Mouse (Mus musculus) liver (tissue): ENCODE results near the gene Wfs1.
"Not testable (repeated sequence)": the region's sequence is repeated elsewhere in the genome, so short reads cannot be mapped to it uniquely, and the experiment has no call there.

Experiments
- DNase-seq: peaks from one replicate; pipeline ENCODE4 v3.0.0-alpha.2; 2020; ENCODE audit warnings: mixed read lengths

The Wfs1 gene

DNA sequence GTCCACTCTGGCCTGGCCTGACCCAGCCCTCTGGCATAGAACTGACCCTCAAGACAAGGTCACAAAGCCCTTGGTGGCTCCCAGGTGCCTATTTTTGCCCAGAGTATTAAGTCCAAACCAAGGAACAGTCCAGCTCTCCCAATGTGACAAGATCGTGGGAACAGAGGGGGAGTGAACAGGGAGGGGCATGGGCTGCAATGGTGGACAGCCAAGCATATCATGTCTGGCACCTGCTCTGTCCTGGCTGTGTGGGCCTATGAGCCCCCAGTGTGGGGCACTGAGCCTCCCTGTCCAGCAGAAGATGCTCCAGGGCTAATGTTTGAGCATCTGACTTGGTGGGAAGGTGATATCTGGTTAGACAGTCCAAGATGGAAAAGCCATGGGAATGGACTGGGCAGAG lies 2.4 kb downstream of the Wfs1 start:
- DNase-seq = no peak

DNA sequence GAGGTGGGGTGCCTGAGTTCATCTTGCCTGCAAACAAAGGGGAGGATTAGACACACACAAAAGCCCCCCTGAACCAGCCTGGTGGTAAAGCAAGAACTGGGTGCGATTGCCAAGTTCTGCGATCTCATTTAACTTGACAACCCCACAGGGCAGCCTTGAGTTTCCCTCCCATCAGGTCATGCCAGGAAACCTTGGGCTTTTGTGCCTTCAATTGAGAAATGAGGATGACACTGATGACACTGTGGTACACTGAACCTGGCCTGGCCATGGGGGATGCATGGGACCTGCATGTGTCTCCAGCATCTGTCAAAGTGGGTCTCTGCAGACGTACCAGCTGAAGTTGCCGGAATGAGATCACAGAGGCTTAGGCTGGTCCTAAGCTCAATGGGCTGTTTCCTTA lies 6.7 kb downstream of the Wfs1 start:
- DNase-seq = no peak

DNA sequence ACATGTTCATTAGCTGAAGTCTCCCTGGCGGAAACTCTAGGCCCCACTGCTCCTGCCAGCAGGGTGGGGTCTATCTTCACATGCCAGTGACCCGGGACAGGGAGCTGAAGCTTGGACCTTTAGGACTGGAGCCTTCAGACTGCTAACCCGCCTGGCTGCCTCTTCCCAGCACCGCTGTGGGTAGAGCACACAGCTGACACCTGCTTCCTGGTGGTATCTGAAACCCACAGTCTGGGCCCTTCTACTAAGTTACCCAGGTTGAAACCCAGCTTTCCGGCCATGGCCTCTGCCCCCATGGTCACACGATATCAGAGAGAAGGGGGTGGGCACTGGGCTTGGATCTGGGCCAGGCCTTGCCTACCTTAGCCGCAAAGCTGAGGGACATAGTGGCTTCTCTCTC lies 9.4 kb downstream of the Wfs1 start:
- DNase-seq = no peak

DNA sequence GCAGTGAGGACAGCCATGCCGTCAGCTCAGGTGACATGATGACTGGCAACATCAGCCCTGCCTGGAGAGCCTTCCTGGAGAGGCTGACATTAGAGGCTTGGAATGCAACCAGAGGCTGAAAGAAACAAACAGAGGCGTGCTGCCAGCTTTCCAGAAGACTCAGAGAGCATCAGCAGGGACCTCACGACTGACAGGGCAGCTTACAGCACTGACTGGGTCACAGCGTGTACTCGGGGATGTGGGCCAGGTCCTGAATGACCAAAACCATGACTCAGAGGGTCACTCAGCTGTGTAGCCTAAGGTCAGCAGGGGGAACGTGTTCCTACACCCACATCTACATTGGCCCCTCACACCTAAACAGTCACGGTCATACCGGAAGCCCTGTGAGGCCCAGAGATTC lies 10.0 kb downstream of the Wfs1 start:
- no peak for DNase-seq

DNA sequence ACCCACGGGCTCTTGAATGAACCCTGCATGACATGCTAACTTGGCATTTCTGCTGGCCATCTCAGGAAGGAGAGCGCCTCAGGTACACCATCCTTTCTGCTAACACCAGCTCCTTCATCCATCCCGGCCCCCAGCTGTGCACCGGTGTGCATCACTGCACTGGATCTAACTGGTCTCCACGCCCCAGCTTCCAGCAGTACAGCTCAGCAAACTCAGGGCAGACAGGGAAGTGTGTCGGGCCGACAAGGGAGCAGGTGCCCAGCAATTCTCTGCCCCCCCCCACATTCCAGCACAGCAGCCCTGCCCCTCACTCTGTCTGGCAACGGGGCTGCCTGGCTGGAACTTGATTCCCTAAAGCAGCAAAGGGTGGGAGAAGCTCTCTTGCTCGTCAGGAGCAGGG lies 11.2 kb downstream of the Wfs1 start:
- DNase-seq = no peak

DNA sequence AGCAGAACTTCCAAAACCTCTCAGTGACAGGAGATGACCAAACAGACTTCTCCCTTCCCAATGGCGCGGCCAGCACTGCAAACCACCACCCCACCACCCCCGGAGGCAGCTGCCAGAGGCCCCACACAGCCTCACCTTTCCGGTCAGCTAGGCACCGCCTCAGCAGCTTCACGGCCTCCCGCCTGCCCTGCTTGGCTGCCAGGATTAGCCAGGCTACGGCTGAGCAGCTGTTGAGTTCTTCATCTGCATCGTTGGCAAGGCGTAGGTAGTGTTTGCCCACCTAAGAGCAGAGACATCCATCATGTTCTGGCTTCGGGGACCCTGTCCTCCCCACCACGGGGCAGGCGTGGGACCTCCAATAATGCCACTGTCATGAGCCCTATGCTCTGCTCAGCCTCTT lies 13.7 kb downstream of the Wfs1 start:
- DNase-seq = no peak

DNA sequence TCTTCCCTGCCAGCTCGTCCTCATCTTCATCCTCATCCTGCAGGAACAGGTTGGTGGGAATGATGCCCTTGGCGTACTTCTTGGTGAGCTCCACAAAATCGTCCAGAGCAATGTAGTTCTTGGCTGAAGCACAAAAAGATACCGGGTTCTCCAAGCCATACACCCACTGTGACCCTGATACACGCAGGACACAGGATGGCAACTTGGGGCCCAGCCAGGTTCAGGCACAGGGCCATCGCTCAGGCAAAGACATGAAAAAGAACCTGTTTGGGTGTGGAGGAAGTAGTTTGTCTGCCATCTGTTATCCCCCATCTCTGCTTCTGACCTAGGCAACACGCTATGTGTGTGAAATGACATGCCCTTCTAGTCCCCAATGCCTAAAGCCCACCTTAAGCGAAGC lies 17.4 kb downstream of the Wfs1 start:
- no peak for DNase-seq

DNA sequence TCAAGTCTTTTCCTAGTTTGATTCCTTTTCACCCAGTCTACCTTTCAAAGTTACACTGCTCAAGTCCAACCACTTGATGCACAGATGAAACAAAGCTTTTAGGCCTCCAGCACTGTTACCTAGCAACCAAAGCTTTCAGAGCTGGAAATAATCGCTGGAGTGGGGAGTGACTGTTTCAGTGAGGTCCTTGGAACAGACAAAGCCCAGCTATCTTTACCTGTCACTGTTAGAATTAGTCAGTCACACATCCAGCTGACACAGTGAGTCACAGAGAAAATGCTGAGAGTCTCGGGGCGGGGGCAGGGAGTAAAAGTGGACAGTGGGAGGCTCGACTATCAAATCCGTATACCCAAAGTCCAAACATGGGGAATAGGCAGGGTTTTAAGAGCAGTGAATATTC lies 28.5 kb downstream of the Wfs1 start:
- DNase-seq = no peak

DNA sequence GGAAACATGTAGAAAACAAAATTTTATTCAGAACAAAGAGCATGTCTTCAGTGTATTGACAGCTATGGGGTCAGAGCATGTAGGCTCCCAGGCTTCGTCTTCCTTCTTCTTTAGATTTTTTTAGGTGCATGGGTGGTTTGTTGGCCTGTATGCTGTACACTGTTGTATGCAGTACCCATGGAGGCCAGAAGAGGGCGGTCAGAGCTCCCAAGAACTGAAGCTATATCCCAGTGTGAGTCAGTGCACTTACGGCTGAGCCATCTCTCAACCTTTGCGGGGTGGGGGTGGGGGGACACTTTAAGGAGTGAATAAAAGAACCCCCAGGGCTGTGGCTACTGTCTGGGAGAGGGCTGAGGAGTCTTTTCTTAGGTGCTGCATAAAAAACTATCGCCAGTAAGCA lies 30.2 kb downstream of the Wfs1 start:
- DNase-seq = peak; percentile 57

DNA sequence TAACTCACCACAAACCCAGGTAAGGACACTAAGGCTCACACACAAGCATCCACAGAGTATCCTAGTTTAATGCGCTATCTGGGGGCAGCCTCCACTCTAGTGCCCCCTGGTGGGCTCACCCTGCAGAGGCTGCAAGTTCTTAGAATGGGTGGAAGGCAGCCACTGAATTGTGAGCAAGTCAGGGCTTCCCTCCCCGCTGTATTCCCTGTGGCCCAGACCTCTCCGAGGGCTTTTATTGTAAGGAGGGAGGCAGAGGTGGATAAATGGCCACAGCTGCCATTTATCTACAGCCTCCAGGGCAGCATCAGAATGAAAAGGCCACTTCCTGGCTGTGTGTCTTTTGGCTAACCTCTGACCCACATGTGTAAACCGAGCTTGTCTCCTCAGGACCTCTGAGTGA lies 33.6 kb downstream of the Wfs1 start:
- peak; percentile 12 for DNase-seq

DNA sequence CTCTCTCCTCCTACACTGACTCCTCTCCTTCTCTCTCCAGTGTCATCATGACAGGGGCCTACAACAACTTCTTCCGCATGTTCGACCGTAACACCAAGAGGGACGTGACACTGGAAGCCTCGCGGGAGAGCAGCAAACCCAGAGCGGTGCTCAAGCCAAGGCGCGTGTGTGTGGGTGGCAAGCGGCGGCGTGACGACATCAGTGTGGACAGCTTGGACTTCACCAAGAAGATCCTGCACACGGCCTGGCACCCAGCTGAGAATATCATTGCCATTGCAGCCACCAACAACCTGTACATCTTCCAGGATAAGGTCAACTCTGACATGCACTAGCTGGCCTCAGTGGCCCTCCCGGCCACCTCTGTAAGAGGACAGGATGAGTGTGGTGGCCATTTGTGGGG lies 36.7 kb downstream of the Wfs1 start:
- no peak for DNase-seq

DNA sequence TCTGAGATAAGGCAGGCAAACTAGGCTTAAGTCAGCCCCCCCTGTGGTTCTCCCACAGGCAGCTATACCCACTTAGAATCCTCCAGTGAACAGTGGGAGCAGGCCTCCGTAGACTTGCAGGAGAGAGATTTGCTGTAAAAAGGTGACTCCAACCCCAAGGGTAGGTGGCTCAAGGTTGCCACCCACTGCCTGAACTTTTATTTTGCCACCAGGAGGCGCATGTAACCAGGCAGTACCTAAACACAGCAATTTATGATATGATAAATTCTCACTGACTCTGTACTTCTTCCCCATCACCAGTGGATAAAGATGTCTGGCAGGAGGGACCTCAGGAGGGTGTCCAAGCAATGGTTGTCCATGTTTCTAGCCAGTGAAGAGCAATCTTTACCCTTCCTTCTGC lies 38.1 kb downstream of the Wfs1 start:
- no peak for DNase-seq

DNA sequence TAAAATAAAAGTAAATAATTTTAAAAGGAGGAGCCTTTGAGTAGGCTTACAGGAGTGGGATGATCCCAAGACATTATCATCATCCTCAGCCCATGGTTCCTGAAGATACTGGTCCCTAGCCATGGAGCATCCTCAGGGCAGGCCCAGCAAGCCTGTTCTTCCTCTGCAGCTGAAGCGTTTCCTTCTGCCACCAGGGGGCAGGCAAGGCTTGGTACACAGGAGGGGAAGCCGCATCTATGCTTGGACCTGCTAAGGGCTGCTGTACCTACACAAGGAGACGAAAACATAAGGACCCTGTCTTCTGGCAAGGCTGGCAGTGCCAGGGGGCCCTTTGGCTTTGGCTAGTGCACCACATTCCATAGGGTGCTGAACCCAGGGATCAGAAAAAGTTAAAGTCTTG lies 40.2 kb downstream of the Wfs1 start:
- DNase-seq = peak; percentile 67

DNA sequence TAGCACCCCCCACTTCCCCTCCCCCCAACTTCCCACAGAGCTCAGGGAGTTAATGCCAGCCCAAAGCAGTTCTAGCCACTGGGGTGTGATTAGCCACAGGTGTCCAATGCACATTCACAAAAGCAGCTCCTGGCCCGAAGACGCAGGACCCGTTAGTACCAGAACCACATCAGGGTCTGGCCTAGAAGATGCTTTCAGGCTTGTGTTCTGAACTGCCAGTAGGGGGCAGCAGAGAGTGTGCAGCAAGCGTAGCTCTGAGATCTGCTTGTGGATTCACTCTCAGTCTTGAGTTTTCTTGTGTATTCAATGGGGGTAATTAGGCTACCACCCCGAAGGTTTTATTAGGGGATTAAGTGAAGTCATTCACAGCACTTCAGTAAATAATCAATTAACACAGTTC lies 42.6 kb downstream of the Wfs1 start:
- peak; percentile 54 for DNase-seq

DNA sequence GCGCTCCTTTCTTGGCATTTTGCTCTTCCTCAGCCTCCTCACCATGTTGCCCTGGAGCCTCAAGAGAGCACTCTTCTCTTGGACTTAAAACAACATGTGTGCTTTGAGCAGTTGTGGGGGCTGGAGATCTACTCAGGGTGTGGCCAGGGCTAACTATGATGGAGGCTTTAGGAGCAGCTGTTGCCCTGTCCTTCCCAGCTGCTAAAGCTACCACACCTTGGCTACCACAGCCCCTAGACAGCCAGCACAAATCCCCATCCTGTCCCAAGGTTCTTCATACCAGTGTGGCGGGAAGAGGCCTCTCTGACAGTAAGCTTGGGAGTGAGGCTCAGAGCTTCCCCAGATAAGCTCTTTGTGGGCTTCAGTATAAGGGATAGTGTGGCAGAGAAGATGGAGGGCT lies 43.3 kb downstream of the Wfs1 start:
- DNase-seq = no peak

DNA sequence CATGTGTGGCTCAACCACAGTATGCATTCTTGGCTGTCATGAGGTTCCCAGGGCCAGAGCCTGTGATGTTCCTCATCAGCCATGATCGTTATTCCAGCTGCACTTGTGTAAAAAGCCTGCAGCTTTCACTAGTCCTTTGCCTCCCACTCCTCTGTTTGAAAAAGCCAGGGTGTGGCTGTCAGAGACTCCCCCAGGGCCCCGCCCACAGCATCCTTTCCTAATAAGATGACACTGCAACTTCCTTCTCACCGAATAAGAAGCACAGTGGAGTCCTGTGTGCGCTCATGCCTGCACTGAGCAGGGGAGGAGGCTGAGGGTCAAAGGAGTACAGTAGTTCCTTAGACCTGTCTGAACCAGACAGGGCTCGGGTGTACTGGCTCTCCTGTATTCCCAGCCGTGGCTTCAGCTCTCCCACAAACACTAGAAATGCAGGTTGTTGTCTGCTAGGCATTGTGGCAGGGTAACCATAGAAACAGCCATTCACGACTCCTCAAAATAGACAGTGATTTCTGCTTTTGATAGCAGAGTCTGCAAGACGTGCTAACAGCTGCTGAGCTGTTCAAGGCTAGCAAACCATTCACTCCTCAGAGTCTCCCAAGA lies 43.8 kb downstream of the Wfs1 start:
- no peak for DNase-seq

DNA sequence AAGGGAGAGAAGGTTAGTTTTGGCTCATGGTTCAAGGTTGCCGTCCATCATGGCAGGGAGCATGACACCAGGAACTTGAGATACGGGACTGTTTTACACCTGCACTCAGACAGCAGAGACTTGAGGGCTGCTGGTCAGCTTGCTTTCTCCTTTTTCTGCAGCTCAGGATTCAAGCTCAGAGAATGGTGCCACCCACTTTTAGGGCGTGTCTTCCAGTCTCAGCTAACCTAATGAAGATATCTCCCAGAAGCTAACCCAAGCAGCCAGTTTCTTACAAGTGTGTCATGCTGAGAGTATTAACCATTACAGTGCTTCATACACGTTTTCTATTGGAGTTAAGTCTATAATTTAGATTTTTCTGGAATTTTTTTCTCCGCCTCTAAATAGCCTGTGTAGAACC lies 44.5 kb downstream of the Wfs1 start:
- DNase-seq = no peak

DNA sequence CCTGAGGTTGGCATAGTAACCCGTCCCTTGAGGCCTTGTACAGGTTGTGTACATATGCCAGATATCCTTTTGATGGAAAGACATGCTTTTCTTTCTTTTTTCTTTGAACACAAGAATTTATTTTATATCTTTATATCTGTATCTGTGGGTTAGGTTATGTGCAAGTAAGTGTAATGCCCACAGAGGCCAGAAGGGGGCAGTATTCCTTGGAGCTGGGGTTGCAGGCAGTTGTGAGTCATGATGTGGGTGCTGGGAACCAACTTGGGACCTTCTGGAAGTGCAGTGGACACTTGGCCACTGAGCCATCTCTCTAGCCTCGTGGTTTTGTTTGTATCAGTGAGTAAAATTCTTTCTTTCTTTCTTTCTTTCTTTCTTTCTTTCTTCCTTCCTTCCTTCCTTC lies 46.6 kb downstream of the Wfs1 start:
- no peak for DNase-seq

DNA sequence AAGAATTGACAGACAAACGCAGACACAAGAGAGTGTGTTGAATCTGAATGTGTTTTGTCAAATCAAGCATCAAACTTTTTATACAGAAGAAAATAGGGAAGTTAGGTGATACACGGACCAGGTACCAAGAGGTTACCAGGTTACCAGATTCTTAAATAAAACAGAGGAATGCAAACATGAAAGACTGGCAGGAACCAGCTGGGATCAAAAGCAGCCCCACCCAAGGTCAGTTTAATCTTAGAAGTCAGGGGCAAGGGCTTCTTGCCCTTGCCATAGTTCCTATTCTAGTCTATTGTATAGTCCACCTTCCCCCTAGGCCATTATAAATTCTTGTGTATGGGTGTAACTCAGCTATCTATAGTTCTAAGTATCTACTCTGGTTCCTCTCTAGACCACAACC lies 50.0 kb downstream of the Wfs1 start:
- DNase-seq = not testable (repeated sequence)

DNA sequence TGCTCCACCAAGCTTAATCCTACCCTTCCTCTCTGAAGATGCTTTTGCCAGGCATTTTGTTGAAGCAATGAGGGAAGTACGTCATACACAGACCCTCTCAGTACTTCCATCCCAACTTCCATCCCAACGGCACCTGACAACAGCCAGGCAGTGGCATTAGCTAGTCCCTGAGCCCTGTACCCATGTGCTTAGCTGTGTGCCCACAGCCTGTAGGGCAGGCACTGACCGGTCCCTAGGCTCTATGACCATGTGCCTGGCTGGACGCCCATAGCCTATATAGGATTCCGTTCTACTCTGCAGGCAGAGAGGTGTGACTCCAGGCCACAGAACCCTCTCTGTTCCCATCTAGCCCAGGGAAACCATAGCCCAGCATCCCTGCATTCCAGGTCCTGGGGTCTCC lies 51.0 kb downstream of the Wfs1 start:
- DNase-seq = no peak

DNA sequence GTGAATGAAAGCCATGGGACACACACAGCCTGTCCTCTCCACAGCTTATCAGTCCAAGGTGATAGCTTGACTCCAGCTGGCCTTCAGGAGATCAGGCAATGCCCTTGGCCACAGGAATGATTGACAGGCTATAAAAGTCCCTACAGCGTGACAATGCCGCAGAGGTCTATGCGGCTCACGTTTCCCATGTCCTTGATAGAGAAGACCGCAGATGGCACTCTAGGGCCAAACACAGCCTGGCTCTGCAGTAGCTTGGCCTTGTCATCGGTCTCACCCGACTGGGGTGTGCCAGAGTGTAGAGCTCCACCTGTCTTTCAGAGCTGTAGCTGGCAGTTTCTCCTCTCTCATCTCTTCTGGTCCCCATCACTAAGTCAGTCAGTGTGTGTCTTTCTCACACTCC lies 52.5 kb downstream of the Wfs1 start:
- no peak for DNase-seq

DNA sequence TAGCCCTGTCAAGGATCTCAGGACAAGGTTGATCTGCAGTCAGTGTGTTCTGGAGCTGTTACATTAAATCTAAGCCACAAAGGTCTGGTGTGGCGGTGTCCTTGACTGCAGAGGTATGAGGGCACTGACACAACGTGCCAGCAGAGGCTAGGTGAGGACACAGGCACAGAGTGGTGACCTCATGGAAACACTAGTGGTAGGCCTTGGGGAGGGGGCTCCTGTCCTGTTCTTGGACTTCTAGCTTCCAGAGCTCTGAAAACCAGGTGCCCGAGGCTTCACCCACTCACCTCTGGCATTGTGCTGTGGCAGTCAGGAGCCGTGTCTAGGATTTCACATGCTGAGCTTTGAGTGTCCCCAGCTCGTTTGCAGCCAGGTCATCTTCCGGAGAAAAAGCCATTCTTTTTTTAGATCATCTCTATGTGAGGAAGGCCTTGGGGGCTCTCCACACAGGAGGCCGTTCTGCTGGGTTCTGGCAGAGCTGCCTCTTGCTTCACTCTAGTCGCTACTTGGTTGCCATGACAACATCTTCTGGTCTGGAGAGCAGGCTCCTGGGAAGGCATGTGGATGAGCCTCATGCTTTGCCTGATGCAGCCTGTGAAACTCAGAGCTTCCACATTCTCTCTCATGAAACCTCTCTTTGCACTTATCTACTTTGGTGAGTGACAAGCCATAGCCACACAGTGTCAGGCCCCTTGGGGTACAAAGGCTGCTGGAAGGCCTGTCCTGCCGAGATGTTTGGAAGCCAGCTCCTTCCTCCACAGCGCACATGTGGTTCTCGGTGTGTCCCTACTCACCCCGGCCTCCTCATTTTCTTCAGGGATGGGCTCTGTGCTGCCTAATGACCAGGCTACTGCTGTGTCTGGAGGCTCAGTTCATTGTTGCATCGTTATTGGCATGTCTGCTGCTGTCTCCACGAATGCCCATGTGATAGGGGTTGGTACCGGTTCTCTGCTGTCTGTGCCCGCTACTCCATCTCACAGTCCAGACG lies 53.2 kb downstream of the Wfs1 start:
- DNase-seq = no peak

DNA sequence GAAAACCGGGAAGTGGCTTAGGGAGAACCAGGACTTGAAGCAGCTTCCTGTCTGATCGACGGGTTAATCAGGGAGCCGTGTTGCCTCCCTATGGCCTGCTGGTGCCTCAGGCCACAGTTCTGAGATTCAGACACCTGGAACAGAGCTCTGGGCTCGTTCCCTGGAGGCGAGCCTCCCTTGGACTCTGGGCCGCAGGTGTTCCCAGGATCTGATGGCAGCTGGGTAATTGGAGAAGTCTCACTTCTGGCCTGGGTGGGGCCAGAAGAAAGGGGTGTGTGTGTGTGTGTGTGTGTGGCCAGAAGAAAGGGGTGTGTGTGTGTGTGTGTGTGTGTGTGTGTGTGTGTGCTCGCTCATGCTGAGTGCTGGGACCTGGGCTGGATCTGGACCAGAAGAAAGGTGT lies 55.6 kb downstream of the Wfs1 start:
- DNase-seq = no peak

DNA sequence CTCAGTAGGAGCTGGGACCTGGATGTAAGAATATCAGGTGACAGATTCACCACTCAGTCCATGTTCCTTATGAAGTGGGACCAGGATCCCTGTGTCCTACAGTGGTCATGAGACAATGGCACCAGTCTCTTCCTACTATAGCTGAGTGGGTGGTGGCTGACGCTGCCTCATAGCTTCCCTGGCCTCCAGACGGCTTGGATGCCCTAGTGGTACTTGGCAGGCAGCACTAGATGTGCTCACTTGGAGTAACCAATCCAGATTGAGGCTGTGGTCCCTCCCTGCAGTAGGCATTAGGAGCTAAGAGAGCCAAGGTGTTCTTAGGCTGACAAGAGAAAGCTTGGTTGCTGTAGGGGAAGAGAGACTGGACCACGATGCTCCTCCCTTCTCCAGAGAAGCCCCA lies 59.6 kb downstream of the Wfs1 start:
- DNase-seq = no peak

DNA sequence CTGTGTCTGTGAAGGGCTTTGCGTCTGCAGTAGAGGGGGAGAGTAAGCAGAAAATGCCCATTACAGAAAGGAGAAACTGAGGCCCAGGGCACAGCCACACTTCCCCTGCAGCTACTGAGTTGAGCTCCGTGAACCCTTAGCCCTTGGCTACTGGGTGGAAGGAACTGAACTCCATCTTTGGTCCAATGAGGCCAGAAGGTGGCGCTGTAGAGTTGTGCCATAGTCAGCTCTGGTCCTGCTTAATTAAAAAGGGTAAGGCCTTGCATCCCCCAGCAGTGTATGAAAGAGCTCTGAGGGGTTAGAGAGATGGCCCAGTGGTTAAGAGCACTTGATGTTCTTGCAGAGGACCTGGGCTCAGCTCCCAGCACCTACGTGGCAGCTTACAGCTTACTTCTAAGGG lies 60.3 kb downstream of the Wfs1 start:
- peak; percentile 19 for DNase-seq
